24 mouse cellular contexts compared by ENCODE assay signal in the genomic region with DNA sequence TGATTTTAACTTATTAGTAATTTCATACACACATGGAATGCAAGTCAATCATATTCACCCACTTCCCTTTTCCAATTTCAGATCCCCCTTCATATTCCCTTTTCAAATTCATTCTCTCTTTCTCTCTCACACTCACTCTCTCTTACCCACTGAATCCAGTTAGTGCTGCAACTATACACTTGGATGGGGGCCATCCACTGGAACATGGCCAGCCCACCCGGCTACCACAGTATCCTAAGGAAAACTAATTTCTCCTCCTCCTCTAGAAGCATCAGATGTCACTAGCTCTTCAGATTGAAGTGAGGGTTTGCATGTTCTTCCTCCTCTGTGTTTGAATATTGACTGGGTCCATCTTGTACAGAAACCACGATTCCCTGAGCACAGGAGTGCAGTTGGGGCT.
DNase-seq lines count a peak whose midpoint lies in the region; ATAC-seq lines count a peak whose summit lies in the region.
"Had no signal": no experiment of that assay in that cellular context is flagged by ENCODE, and none has a peak within 500 bp of the region (broad histone marks: within the 10 kb centered on the region; RNA-seq: fewer than 3 reads in every experiment).

No protein-coding gene starts in this region.

- H3K27me3 ChIP-seq in embryonic facial prominence, embryonic 14.5 days (replicated peaks; ENCODE audit: control insufficient read depth, insufficient read depth, low read length): no peaks in the 10 kb centered on the region
- no peaks in the 10 kb centered on the region for H3K27me3 ChIP-seq in embryonic facial prominence, embryonic 10.5 days (replicated peaks; ENCODE audit: low read depth, poor library complexity, severe bottlenecking)
- H3K27me3 ChIP-seq: embryonic facial prominence, embryonic 12.5 days; forebrain, embryonic 12.5 days; forebrain, embryonic 15.5 days; heart, embryonic 12.5 days; heart, embryonic 15.5 days; hindbrain, embryonic 13.5 days; intestine, embryonic 15.5 days had no signal

- no peaks in the 10 kb centered on the region for H3K9me3 ChIP-seq in embryonic facial prominence, embryonic 14.5 days (ENCODE audit: control insufficient read depth, low read length)
- H3K9me3 ChIP-seq in embryonic facial prominence, embryonic 10.5 days: no peaks in the 10 kb centered on the region
- H3K9me3 ChIP-seq: embryonic facial prominence, embryonic 12.5 days; forebrain, embryonic 12.5 days; forebrain, embryonic 15.5 days; heart, embryonic 12.5 days; heart, embryonic 15.5 days; hindbrain, embryonic 10.5 days; hindbrain, embryonic 13.5 days; intestine, embryonic 15.5 days had no signal

- 44% methylated on average over 2 of the region's 2 CpGs for WGBS in embryonic facial prominence, embryonic 14.5 days
- 89% methylated on average over 2 of the region's 2 CpGs for WGBS in embryonic facial prominence, embryonic 10.5 days

- H3K27ac ChIP-seq in embryonic facial prominence, embryonic 14.5 days (replicated peaks; ENCODE audit: low read depth, low read length): no peak overlapping the region
- H3K27ac ChIP-seq in embryonic facial prominence, embryonic 10.5 days (replicated peaks): no peak overlapping the region
- H3K27ac ChIP-seq: embryonic facial prominence, embryonic 12.5 days; forebrain, embryonic 12.5 days; forebrain, embryonic 15.5 days; heart, embryonic 15.5 days; hindbrain, embryonic 10.5 days; hindbrain, embryonic 13.5 days; intestine, embryonic 15.5 days had no signal

- no peaks in the 10 kb centered on the region for H3K4me1 ChIP-seq in embryonic facial prominence, embryonic 14.5 days (ENCODE audit: control insufficient read depth, insufficient read depth, low read length)
- no peaks in the 10 kb centered on the region for H3K4me1 ChIP-seq in embryonic facial prominence, embryonic 10.5 days
- H3K4me1 ChIP-seq: embryonic facial prominence, embryonic 12.5 days; forebrain, embryonic 12.5 days; forebrain, embryonic 15.5 days; heart, embryonic 12.5 days; heart, embryonic 15.5 days; hindbrain, embryonic 10.5 days; hindbrain, embryonic 13.5 days; intestine, embryonic 15.5 days had no signal

- ATAC-seq in embryonic facial prominence, embryonic 14.5 days (ENCODE audit: low read depth): no peak
- ATAC-seq: CD4-positive, CD25-positive, alpha-beta regulatory T cell, adult 4 months; forebrain, embryonic 15.5 days; hindbrain, embryonic 16.5 days; intestine, embryonic 15.5 days had no signal

- no peak overlapping the region for H3K4me2 ChIP-seq in embryonic facial prominence, embryonic 14.5 days (ENCODE audit: low read depth, low read length)
- H3K4me2 ChIP-seq: embryonic facial prominence, embryonic 12.5 days; forebrain, embryonic 12.5 days; forebrain, embryonic 15.5 days; heart, embryonic 12.5 days; heart, embryonic 15.5 days; hindbrain, embryonic 13.5 days; intestine, embryonic 15.5 days had no signal

- no peak overlapping the region for H3K9ac ChIP-seq in embryonic facial prominence, embryonic 14.5 days (ENCODE audit: low read depth, low read length)
- H3K9ac ChIP-seq: embryonic facial prominence, embryonic 12.5 days; forebrain, embryonic 12.5 days; forebrain, embryonic 15.5 days; heart, embryonic 12.5 days; heart, embryonic 15.5 days; hindbrain, embryonic 13.5 days; intestine, embryonic 15.5 days had no signal

- no peaks in the 10 kb centered on the region for H3K36me3 ChIP-seq in embryonic facial prominence, embryonic 14.5 days (ENCODE audit: control insufficient read depth, insufficient read depth, low read length)
- H3K36me3 ChIP-seq in embryonic facial prominence, embryonic 10.5 days (replicated peaks): no peaks in the 10 kb centered on the region
- H3K36me3 ChIP-seq: embryonic facial prominence, embryonic 12.5 days; forebrain, embryonic 12.5 days; forebrain, embryonic 15.5 days; heart, embryonic 12.5 days; heart, embryonic 15.5 days; hindbrain, embryonic 10.5 days; hindbrain, embryonic 13.5 days; intestine, embryonic 15.5 days had no signal

- H3K4me3 ChIP-seq in embryonic facial prominence, embryonic 14.5 days (ENCODE audit: low read depth, low read length): no peak overlapping the region
- H3K4me3 ChIP-seq in embryonic facial prominence, embryonic 10.5 days: no peak overlapping the region
- H3K4me3 ChIP-seq: embryonic facial prominence, embryonic 12.5 days; erythroblast, embryonic 14.5 days; forebrain, embryonic 12.5 days; forebrain, embryonic 15.5 days; heart, embryonic 12.5 days; heart, embryonic 15.5 days; hindbrain, embryonic 10.5 days; hindbrain, embryonic 13.5 days; intestine, embryonic 15.5 days had no signal

- DNase-seq in cerebellum, postnatal 10 days: peak; percentile 76 to 82
- no peak for DNase-seq in cerebellum, adult 11 months
- DNase-seq in embryonic facial prominence, embryonic 14.5 days (ENCODE audit: low spot score): peak; percentile 4
- no peak for DNase-seq in embryonic facial prominence, embryonic 10.5 days (ENCODE audit: low spot score)
- DNase-seq in right cerebral cortex, postnatal 4 days: peak; percentile 12
- DNase-seq in right cerebral cortex, postnatal 14 days: no peak
- DNase-seq: adrenal gland, adult 2 months; adrenal gland, postnatal 14 days; gastrocnemius, postnatal 25 days; heart, adult 18-20 months; heart, postnatal 10 days; heart, postnatal 36 days; kidney, adult 11 months had no signal

Comparison
In these comparisons a context has a peak if more than half of its experiments do, and no peak if none do; other contexts are left out.
1. DNase-seq: peak in cerebellum, postnatal 10 days (2 of 2), embryonic facial prominence, embryonic 14.5 days (single experiment) and right cerebral cortex, postnatal 4 days (single experiment); none in cerebellum, adult 11 months (single experiment), embryonic facial prominence, embryonic 10.5 days (single experiment) and right cerebral cortex, postnatal 14 days (single experiment).